Mouse (Mus musculus): ENCODE measurements around the gene B3gnt3.

DNA sequence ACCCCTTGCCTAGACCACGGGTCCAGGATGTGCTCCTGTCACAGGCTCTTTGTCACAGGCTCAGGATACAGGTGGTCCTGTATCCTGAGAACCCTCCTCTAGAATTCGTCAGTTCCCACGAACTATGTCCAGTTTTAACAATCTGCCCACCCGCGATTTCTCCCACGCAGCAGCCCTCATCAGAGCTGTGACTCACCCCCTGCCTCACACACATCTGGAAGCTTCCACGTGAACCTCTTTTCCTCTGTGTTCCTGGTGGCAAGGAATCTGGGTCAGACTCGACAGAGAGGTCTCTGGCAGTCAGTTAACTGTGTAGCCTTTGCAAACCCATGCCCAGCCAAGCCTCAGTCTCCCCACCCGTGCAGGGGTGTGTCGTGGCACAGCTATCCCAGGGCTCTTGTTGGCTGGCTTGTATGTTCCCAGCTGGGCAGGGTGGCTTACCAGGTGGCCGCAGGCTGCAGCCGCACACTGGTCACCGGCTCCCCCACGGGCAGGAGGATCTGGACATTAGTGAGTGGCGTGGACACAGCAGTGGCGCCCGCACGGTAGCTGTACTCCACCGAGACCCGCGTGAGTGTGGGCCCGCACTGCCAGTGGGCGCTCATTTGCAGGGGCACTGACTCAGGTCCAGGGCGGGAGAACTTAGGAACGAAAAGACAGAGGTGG, 7.7 kb upstream of the B3gnt3 start:
- TF ChIP-seq CTCF (IDR thresholded peaks at IDR 0.05; ENCODE audit: low read depth) (no peak), EP300 (IDR thresholded peaks at IDR 0.05; ENCODE audit: low read depth) (no peak)

Data from liver, postnatal 0 days (tissue).